Mouse (Mus musculus): ENCODE measurements around the gene Tlx3.

GRCm38 (mm10) chr11:33180701-33181116 is 22.7 kb downstream of the Tlx3 start:
- TF ChIP-seq CTCF (IDR thresholded peaks at IDR 0.05; ENCODE audit: borderline replicate concordance, insufficient read depth, low read depth, low read length) (no peak), POLR2A (IDR thresholded peaks at IDR 0.05; ENCODE audit: borderline replicate concordance, insufficient read depth, low read length) (no peak)

Data from cerebellum, adult 2 months (tissue).